Mouse (Mus musculus): ENCODE data around the gene Cntnap5a.

- TF ChIP-seq GATA1 (IDR thresholded peaks at IDR 0.05; ENCODE audit: borderline replicate concordance, low read length) (no peak), FLI1 (IDR thresholded peaks at IDR 0.05; ENCODE audit: low read length) (no peak)
Observed at GRCm38 (mm10) chr1:115646921-115647320, 37.6 kb upstream of the Cntnap5a start.

Measured in megakaryocyte, embryonic 14.5 days (primary cell).